Mouse (Mus musculus): Measurements from ENCODE around the gene Gm11361. TPM values are rescaled to one million over a fixed set of nuclear protein-coding genes. Genes with fewer than 3 reads are reported as not detected.

Gm11361 gene
- 1,612 TPM for polyA plus RNA-seq (2012; fragmentation: generic; extraction: Trizol)
- long read RNA-seq, experiment 1, transcript Gm11361-201 (1 exons, 607 nt), result major isoform, 55 of 55 reads
- long read RNA-seq, experiment 1, partial matches to known transcripts, result 0 of 55 reads
- long read RNA-seq, experiment 1, other reads (novel, unspliced or antisense), result 0 of 55 reads
- long read RNA-seq, experiment 2, partial matches to known transcripts, result 0 of 4 reads
- long read RNA-seq, experiment 2, other reads (novel, unspliced or antisense), result 0 of 4 reads

DNA sequence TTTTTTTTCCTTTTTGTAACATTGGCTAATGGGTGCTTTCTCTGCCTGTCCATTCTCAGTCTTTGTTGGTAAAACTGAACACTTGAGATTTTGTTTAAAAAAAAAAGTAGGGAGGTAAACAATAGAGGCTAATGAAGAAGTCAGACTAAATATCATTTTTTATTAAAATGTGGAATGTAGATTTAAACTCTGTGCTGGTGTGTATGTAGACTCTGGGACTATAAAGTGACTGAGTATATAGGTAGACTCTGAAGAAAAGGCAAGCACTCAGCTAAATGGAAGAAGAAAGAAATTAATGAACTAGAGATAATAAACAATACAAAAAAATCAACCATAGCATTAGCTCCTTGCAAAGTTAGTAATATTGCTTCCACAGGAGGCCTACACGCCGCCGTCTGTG is at the start of gene Gm11361:
Gene Gm11361 (plus strand): TSS at position 301 of the 400 bp plus-strand sequence.
- Histone ChIP-seq H3K27me3 (ENCODE audit: control insufficient read depth, insufficient read depth, insufficient read length) (no peaks in the 10 kb centered on the region), H3K36me3 (ENCODE audit: control insufficient read depth, insufficient read depth) (no peaks in the 10 kb centered on the region), H3K79me2 (ENCODE audit: control insufficient read depth, insufficient read depth) (no peaks in the 10 kb centered on the region), H3K79me3 (ENCODE audit: low read depth) (no peaks in the 10 kb centered on the region), H3ac (ENCODE audit: control insufficient read depth, insufficient read length, low read depth) (no peak within 1 kb of the TSS), H3K4me3 (ENCODE audit: insufficient read depth, poor library complexity, severe bottlenecking) (no peak within 1 kb of the TSS)
- TF ChIP-seq MYOG (IDR thresholded peaks at IDR 0.05; ENCODE audit: control insufficient read depth, extremely low read depth, insufficient read length) (no peak), USF1 (IDR thresholded peaks at IDR 0.05; ENCODE audit: low read depth) (no peak), FOSL1 (IDR thresholded peaks at IDR 0.05; ENCODE audit: insufficient read depth, low read length, poor library complexity, severe bottlenecking) (no peak), CEBPB (IDR thresholded peaks at IDR 0.05; ENCODE audit: low read depth) (no peak), CTCF (IDR thresholded peaks at IDR 0.05; ENCODE audit: control insufficient read depth, insufficient read depth, insufficient read length) (no peak), MAX (IDR thresholded peaks at IDR 0.05) (no peak), MYOD1 (IDR thresholded peaks at IDR 0.05; ENCODE audit: control insufficient read depth, insufficient read length, low read depth) (no peak)

- Histone ChIP-seq H3K79me3 (ENCODE audit: low read depth) (no peaks in the 10 kb centered on the region), H3K27me3 (ENCODE audit: control insufficient read depth, insufficient read depth, insufficient read length) (no peaks in the 10 kb centered on the region), H3K36me3 (ENCODE audit: control insufficient read depth, insufficient read depth) (no peaks in the 10 kb centered on the region), H3K4me3 (ENCODE audit: insufficient read depth, poor library complexity, severe bottlenecking) (no peak overlapping the region), H3K79me2 (ENCODE audit: control insufficient read depth, insufficient read depth) (no peaks in the 10 kb centered on the region), H3ac (ENCODE audit: control insufficient read depth, insufficient read length, low read depth) (no peak overlapping the region)
- no peak for TF ChIP-seq MYOD1 (IDR thresholded peaks at IDR 0.05; ENCODE audit: control insufficient read depth, insufficient read length, low read depth)
- TF ChIP-seq USF1 (IDR thresholded peaks at IDR 0.05; ENCODE audit: low read depth), result no peak
- TF ChIP-seq MAX (IDR thresholded peaks at IDR 0.05), result no peak
- no peak for TF ChIP-seq FOSL1 (IDR thresholded peaks at IDR 0.05; ENCODE audit: insufficient read depth, low read length, poor library complexity, severe bottlenecking)
- TF ChIP-seq CTCF (IDR thresholded peaks at IDR 0.05; ENCODE audit: control insufficient read depth, insufficient read depth, insufficient read length), result no peak
- TF ChIP-seq CEBPB (IDR thresholded peaks at IDR 0.05; ENCODE audit: low read depth), result no peak
- no peak for TF ChIP-seq MYOG (IDR thresholded peaks at IDR 0.05; ENCODE audit: control insufficient read depth, extremely low read depth, insufficient read length)
Measured at GRCm38 (mm10) chr13:28264399-28264798, 7.1 kb downstream of the Gm11361 start.

DNA sequence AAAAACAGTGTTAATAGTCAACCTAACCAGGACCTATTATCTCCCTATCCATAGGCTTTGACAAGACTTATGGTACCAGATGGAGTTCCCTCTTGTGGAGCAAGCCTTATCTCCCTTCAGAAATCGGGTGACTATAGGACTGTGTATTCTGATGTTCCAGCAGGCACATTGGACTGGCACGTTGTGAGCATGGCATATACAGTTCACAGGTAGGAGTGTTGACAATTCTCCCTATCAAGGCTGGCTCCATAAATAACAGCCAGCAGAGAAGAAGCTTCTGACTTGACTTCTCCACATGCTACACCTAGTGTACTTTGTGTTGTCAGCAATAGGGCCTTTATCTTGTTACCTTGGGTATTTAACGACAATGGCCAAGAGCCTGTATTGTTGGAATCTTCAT is 30.0 kb downstream of the Gm11361 start:
- Histone ChIP-seq H3K27me3 (ENCODE audit: control insufficient read depth, insufficient read depth, insufficient read length) (no peaks in the 10 kb centered on the region), H3K36me3 (ENCODE audit: control insufficient read depth, insufficient read depth) (no peaks in the 10 kb centered on the region), H3K79me2 (ENCODE audit: control insufficient read depth, insufficient read depth) (no peaks in the 10 kb centered on the region), H3K4me3 (ENCODE audit: insufficient read depth, poor library complexity, severe bottlenecking) (no peak overlapping the region), H3K79me3 (ENCODE audit: low read depth) (no peaks in the 10 kb centered on the region), H3ac (ENCODE audit: control insufficient read depth, insufficient read length, low read depth) (no peak overlapping the region)
- TF ChIP-seq USF1 (IDR thresholded peaks at IDR 0.05; ENCODE audit: low read depth) (no peak), MAX (IDR thresholded peaks at IDR 0.05) (no peak), CTCF (IDR thresholded peaks at IDR 0.05; ENCODE audit: control insufficient read depth, insufficient read depth, insufficient read length) (no peak), FOSL1 (IDR thresholded peaks at IDR 0.05; ENCODE audit: insufficient read depth, low read length, poor library complexity, severe bottlenecking) (no peak), CEBPB (IDR thresholded peaks at IDR 0.05; ENCODE audit: low read depth) (no peak), MYOG (IDR thresholded peaks at IDR 0.05; ENCODE audit: control insufficient read depth, extremely low read depth, insufficient read length) (no peak), MYOD1 (IDR thresholded peaks at IDR 0.05; ENCODE audit: control insufficient read depth, insufficient read length, low read depth) (no peak)

DNA sequence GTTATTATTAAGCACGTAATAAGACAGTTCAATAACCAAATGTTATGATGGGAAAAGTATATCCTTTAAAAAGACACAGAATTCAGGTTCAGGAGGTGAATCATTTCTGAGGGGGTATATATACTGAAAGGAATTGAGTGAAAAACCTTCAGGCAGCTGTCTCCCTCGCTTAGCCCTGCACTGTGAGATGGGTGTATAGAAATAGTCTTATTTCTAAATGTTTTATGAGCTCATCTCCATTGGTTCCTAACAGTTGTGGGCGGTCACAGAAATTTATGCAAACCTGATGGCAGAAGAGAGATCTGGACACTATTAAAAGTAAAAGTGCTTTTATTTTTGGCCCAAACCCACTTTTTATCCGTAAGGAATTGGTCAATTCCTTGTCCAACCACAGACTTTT is 36.9 kb downstream of the Gm11361 start:
- no peak for TF ChIP-seq MAX (IDR thresholded peaks at IDR 0.05)
- TF ChIP-seq CEBPB (IDR thresholded peaks at IDR 0.05; ENCODE audit: low read depth), result no peak
- TF ChIP-seq MYOD1 (IDR thresholded peaks at IDR 0.05; ENCODE audit: control insufficient read depth, insufficient read length, low read depth), result no peak
- TF ChIP-seq USF1 (IDR thresholded peaks at IDR 0.05; ENCODE audit: low read depth), result no peak
- TF ChIP-seq CTCF (IDR thresholded peaks at IDR 0.05; ENCODE audit: control insufficient read depth, insufficient read depth, insufficient read length), result no peak
- no peak for TF ChIP-seq FOSL1 (IDR thresholded peaks at IDR 0.05; ENCODE audit: insufficient read depth, low read length, poor library complexity, severe bottlenecking)
- no peak for TF ChIP-seq MYOG (IDR thresholded peaks at IDR 0.05; ENCODE audit: control insufficient read depth, extremely low read depth, insufficient read length)
- H3K4me3 ChIP-seq (ENCODE audit: insufficient read depth, poor library complexity, severe bottlenecking), result no peak overlapping the region
- no peaks in the 10 kb centered on the region for H3K36me3 ChIP-seq (ENCODE audit: control insufficient read depth, insufficient read depth)
- H3ac ChIP-seq (ENCODE audit: control insufficient read depth, insufficient read length, low read depth), result no peak overlapping the region
- no peaks in the 10 kb centered on the region for H3K79me2 ChIP-seq (ENCODE audit: control insufficient read depth, insufficient read depth)
- H3K79me3 ChIP-seq (ENCODE audit: low read depth), result no peaks in the 10 kb centered on the region
- no peaks in the 10 kb centered on the region for H3K27me3 ChIP-seq (ENCODE audit: control insufficient read depth, insufficient read depth, insufficient read length)

GRCm38 (mm10) chr13:28294757-28295361 is 37.5 kb downstream of the Gm11361 start:
- H3K79me3 ChIP-seq (ENCODE audit: low read depth), result no peaks in the 10 kb centered on the region
- H3K27me3 ChIP-seq (ENCODE audit: control insufficient read depth, insufficient read depth, insufficient read length), result no peaks in the 10 kb centered on the region
- no peaks in the 10 kb centered on the region for H3K36me3 ChIP-seq (ENCODE audit: control insufficient read depth, insufficient read depth)
- no peaks in the 10 kb centered on the region for H3K79me2 ChIP-seq (ENCODE audit: control insufficient read depth, insufficient read depth)
- H3K4me3 ChIP-seq (ENCODE audit: insufficient read depth, poor library complexity, severe bottlenecking), result no peak overlapping the region
- H3ac ChIP-seq (ENCODE audit: control insufficient read depth, insufficient read length, low read depth), result no peak overlapping the region
- TF ChIP-seq MAX (IDR thresholded peaks at IDR 0.05) (no peak), MYOD1 (IDR thresholded peaks at IDR 0.05; ENCODE audit: control insufficient read depth, insufficient read length, low read depth) (no peak), CTCF (IDR thresholded peaks at IDR 0.05; ENCODE audit: control insufficient read depth, insufficient read depth, insufficient read length) (no peak), MYOG (IDR thresholded peaks at IDR 0.05; ENCODE audit: control insufficient read depth, extremely low read depth, insufficient read length) (no peak), CEBPB (IDR thresholded peaks at IDR 0.05; ENCODE audit: low read depth) (no peak)

Measured in C2C12 (cell line).